Mouse (Mus musculus) C2C12 (cell line): ENCODE measurements around the gene Zbtb7b. TPM values are rescaled to one million over a fixed set of nuclear protein-coding genes. Genes with fewer than 3 reads are reported as not detected.

Experiments
- H3K27me3 ChIP-seq: one replicate; pipeline ENCODE4 v1.6.1; 2011; ENCODE audit not compliant: control insufficient read depth, insufficient read depth, insufficient read length
- H3K36me3 ChIP-seq: one replicate; pipeline ENCODE4 v1.6.1; 2011; ENCODE audit not compliant: control insufficient read depth, insufficient read depth
- H3K4me3 ChIP-seq: one replicate; pipeline ENCODE4 v1.5.1; 2011; ENCODE audit warnings: mild to moderate bottlenecking, control low read depth; ENCODE audit not compliant: poor library complexity, insufficient read depth, severe bottlenecking
- H3K79me2 ChIP-seq: one replicate; pipeline ENCODE4 v1.6.1; 2011; ENCODE audit not compliant: control insufficient read depth, insufficient read depth
- H3K79me3 ChIP-seq: one replicate; pipeline ENCODE4 v1.6.1; 2011; ENCODE audit warnings: low read depth, control low read depth
- H3ac ChIP-seq: one replicate; pipeline ENCODE3; 2011; ENCODE audit warnings: low read depth; ENCODE audit not compliant: control insufficient read depth, insufficient read length
- CEBPB ChIP-seq: IDR thresholded peaks from one replicate; pipeline ENCODE4 v1.6.1; 2011; ENCODE audit warnings: low read depth, mild to moderate bottlenecking, control low read depth, moderate library complexity
- CTCF ChIP-seq: IDR thresholded peaks from one replicate; pipeline ENCODE4 v1.5.1; 2011; ENCODE audit not compliant: control insufficient read depth, insufficient read depth, insufficient read length
- FOSL1 ChIP-seq: IDR thresholded peaks from one replicate; pipeline ENCODE4 v1.8.0; 2011; ENCODE audit warnings: mild to moderate bottlenecking, low read length; ENCODE audit not compliant: poor library complexity, insufficient read depth, severe bottlenecking
- MAX ChIP-seq: IDR thresholded peaks from one replicate; pipeline ENCODE4 v1.6.1; 2011; ENCODE audit warnings: mild to moderate bottlenecking, control low read depth
- MYOD1 ChIP-seq: IDR thresholded peaks from one replicate; pipeline ENCODE4 v1.6.1; 2011; ENCODE audit warnings: low read depth; ENCODE audit not compliant: control insufficient read depth, insufficient read length
- MYOG ChIP-seq: IDR thresholded peaks from one replicate; pipeline ENCODE4 v1.6.1; 2011; ENCODE audit not compliant: control insufficient read depth, insufficient read length; ENCODE audit errors: extremely low read depth
- USF1 ChIP-seq: IDR thresholded peaks from one replicate; pipeline ENCODE4 v1.6.1; 2011; ENCODE audit warnings: low read depth, mild to moderate bottlenecking, control low read depth, moderate library complexity
- polyA plus RNA-seq: library from polyadenylated mRNA; unstranded; fragments of >200 nt; fragmentation: generic; extraction: Trizol; gene quantifications from one replicate; pipeline ENCODE4 v1.2.1, GENCODE M21; 2012; ENCODE audit warnings: missing spikeins

The Zbtb7b gene
- polyA plus RNA-seq, 1 experiment, result 29.5 TPM

GRCm38 (mm10) chr3:89387632-89388031 lies 6.9 kb downstream of the Zbtb7b start:
- Histone ChIP-seq H3K4me3 (no peak overlapping the region), H3K79me3 (peaks cover 4% of the 10 kb centered on the region), H3ac (no peak overlapping the region), H3K79me2 (peaks cover 75% of the 10 kb centered on the region), H3K36me3 (no peaks in the 10 kb centered on the region), H3K27me3 (no peaks in the 10 kb centered on the region)
- no peak for TF ChIP-seq MYOD1
- TF ChIP-seq MYOG, result no peak
- no peak for TF ChIP-seq CEBPB
- no peak for TF ChIP-seq USF1
- no peak for TF ChIP-seq MAX
- TF ChIP-seq CTCF, result no peak
- no peak for TF ChIP-seq FOSL1

GRCm38 (mm10) chr3:89386438-89387420 lies 7.8 kb downstream of the Zbtb7b start:
- H3K79me3 ChIP-seq, result peaks cover 4% of the 10 kb centered on the region
- no peaks in the 10 kb centered on the region for H3K27me3 ChIP-seq
- H3K36me3 ChIP-seq, result no peaks in the 10 kb centered on the region
- no peak for TF ChIP-seq FOSL1
- TF ChIP-seq MYOD1, result no peak
- TF ChIP-seq CEBPB, result no peak
- no peak for TF ChIP-seq MAX
- no peak for TF ChIP-seq MYOG
- TF ChIP-seq USF1, result no peak
- no peak for TF ChIP-seq CTCF
- no peak overlapping the region for H3ac ChIP-seq
- no peak overlapping the region for H3K4me3 ChIP-seq
- peaks cover 67% of the 10 kb centered on the region for H3K79me2 ChIP-seq

GRCm38 (mm10) chr3:89385451-89385850 lies 9.1 kb downstream of the Zbtb7b start:
- TF ChIP-seq MYOG, result no peak
- TF ChIP-seq FOSL1, result no peak
- no peak for TF ChIP-seq MYOD1
- TF ChIP-seq CEBPB, result no peak
- no peak for TF ChIP-seq CTCF
- no peak for TF ChIP-seq MAX
- no peak for TF ChIP-seq USF1
- Histone ChIP-seq H3K36me3 (peaks cover 6% of the 10 kb centered on the region), H3K4me3 (no peak overlapping the region), H3K79me3 (peaks cover 4% of the 10 kb centered on the region), H3K79me2 (peaks cover 54% of the 10 kb centered on the region), H3K27me3 (no peaks in the 10 kb centered on the region), H3ac (no peak overlapping the region)

DNA sequence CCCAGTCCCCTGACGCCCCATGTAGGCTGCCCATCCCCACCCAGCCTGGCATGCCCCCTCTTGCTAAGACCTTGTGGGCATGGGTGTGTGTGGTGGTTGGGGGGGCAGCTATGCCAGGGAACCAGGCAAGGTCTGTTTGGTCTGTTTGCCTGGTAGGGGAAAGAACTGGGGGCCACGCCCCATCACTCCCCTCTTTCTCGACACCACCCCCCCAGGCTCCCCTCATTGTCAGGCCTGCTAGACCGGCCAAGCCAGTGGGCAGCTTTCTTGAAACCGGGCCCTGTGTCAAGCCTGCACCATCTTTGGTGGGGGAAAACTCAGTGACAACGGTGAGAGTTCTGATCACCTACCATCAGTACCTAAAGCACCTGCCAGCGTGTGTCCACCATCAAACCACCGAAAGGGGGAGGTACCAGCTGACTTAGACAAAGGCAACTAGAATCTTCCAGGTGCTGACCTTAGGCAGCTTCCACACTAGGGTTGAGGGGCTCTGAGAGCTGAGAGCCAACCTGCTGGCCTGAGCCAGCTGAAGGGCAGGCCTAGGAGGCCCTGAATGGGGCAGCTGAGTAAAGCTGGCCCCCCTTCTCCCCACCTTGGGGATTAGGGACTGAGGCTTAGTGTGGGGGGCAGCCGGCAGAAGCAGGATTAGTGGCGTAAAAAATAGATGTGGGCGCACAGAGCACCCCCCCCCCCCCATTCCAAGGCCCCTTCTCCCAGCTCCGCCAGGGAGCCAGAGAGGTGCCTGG lies 10.1 kb downstream of the Zbtb7b start:
- Histone ChIP-seq H3ac (no peak overlapping the region), H3K36me3 (peaks cover 7% of the 10 kb centered on the region), H3K79me3 (peaks cover 4% of the 10 kb centered on the region), H3K79me2 (peaks cover 45% of the 10 kb centered on the region), H3K4me3 (no peak overlapping the region), H3K27me3 (no peaks in the 10 kb centered on the region)
- TF ChIP-seq MYOD1, result no peak
- no peak for TF ChIP-seq FOSL1
- no peak for TF ChIP-seq CTCF
- no peak for TF ChIP-seq MAX
- TF ChIP-seq USF1, result no peak
- TF ChIP-seq CEBPB, result no peak
- TF ChIP-seq MYOG, result no peak

GRCm38 (mm10) chr3:89383651-89384255 lies 10.8 kb downstream of the Zbtb7b start:
- TF ChIP-seq MYOD1 (no peak), MYOG (no peak), CEBPB (no peak), MAX (no peak), FOSL1 (no peak), USF1 (no peak), CTCF (no peak)
- no peak overlapping the region for H3ac ChIP-seq
- H3K4me3 ChIP-seq, result no peak overlapping the region
- peaks cover 37% of the 10 kb centered on the region for H3K79me2 ChIP-seq
- H3K79me3 ChIP-seq, result peaks cover 2% of the 10 kb centered on the region
- no peaks in the 10 kb centered on the region for H3K27me3 ChIP-seq
- H3K36me3 ChIP-seq, result peaks cover 14% of the 10 kb centered on the region
